Mouse (Mus musculus): ENCODE results near the gene Lpin1. TPM values are rescaled to one million over a fixed set of nuclear protein-coding genes. Genes with fewer than 3 reads are reported as not detected.
A peak's percentile ranks its signal among the peaks of the same experiment; 100 is the strongest.

The Lpin1 gene
- polyA plus RNA-seq, 1 experiment from 2014 or later = 5.7 TPM

DNA sequence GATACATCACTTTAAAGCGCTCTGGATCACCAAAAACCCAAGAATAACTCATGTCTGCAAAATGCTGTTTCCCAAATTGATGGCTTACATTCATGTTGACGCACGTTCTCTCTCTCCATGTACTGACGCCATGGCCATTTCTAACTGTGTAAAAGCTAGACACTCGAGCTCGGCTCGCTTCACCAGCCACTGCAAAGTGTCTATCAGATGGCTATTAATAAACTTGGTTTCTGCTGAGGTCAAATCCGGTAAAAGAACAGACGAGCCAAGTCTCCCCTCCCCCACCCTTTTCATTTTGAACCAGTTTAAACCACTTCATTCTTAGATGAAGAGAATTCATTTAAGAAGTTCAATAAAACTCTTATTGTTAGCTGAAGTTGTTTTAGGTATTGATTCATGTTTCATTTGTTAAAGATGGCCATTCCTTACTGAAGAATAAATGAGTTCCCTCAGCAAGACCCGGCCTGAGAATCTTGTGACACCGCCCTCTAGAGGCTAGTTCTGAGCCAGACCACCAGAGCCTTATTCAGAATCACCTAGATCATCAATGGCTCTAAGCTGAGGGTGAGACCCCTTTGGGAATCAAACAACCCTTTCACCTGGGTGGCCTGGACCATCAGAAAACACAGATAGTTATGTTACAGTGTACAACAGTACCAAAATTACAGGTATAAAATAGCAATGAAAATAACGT is 28.5 kb upstream of the Lpin1 start:
- Histone ChIP-seq H3K9ac (no peak overlapping the region), H3K4me1 (peaks cover 7% of the 10 kb centered on the region), H3K36me3 (no peaks in the 10 kb centered on the region), H3K27me3 (no peaks in the 10 kb centered on the region), H3K4me3 (no peak overlapping the region), H3K9me3 (no peaks in the 10 kb centered on the region), H3K27ac (no peak overlapping the region), H3K4me2 (no peak overlapping the region)
- 67% methylated on average over 12 of the region's 12 CpGs for WGBS
- ATAC-seq (ENCODE audit: insufficient number of reproducible peaks, low FRiP score, low TSS enrichment, low read depth) = no peak

DNA sequence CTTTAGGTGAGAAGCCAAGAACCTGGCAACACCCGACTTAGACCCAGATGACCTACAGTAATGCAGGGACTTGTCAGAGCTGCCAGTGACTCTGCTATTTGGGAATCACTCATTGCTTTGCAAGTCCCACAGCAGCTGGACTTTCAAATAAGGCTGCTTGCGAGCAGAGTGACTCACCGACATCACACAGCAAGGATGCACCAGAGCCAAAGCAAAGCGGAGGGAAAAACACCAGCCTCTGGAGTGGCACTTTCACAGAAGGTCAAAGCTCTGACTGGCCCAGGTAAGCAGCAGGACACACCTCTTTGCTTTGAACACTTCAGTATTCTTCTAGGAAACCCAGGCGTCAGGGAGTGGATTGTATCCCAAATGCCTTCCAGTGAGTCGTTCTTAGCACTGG is 25.1 kb upstream of the Lpin1 start:
- Histone ChIP-seq H3K4me2 (no peak overlapping the region), H3K4me1 (no peaks in the 10 kb centered on the region), H3K36me3 (no peaks in the 10 kb centered on the region), H3K4me3 (no peak overlapping the region), H3K9ac (no peak overlapping the region), H3K9me3 (no peaks in the 10 kb centered on the region), H3K27me3 (no peaks in the 10 kb centered on the region), H3K27ac (no peak overlapping the region)
- WGBS = 69% methylated on average over 6 of the region's 6 CpGs
- ATAC-seq (ENCODE audit: insufficient number of reproducible peaks, low FRiP score, low TSS enrichment, low read depth) = no peak

DNA sequence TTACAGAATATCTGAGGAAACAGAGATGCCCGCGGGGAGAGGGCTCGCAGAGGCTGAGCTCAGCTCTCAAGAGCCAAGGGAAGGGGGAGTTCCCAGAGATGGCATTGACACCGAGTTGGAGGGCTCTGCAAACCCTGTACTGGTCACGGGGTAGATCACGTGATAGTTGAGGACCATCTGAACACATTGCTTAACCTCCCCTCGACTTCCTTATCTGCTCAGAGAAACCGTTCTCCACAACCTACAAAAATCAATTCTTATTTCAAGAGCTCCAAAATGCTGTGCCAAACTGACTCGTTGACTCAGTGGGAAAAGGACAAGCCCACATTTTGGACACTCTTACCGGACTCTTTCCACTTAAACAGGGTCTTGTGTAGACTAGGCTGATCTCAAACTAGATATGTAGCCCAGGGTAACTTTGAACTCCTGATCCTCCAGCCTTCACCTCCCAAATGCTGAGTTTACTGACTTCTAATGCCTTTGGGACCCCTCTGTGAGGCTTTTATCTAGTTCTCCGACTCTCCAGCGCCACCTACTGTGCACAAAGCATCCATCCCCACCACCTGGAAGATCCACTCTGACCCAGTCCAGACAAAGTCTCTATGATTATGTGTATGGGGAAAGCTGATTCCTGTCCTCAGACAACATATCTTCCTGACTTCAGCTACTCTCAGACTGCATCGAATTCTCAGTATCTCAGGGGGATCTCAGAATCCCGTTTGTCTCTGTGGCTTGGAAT is 23.5 kb upstream of the Lpin1 start:
- Histone ChIP-seq H3K4me3 (no peak overlapping the region), H3K9me3 (no peaks in the 10 kb centered on the region), H3K4me1 (no peaks in the 10 kb centered on the region), H3K27me3 (no peaks in the 10 kb centered on the region), H3K4me2 (no peak overlapping the region), H3K9ac (no peak overlapping the region), H3K36me3 (no peaks in the 10 kb centered on the region), H3K27ac (no peak overlapping the region)
- 60% methylated on average over 14 of the region's 14 CpGs for WGBS
- ATAC-seq (ENCODE audit: insufficient number of reproducible peaks, low FRiP score, low TSS enrichment, low read depth) = no peak

DNA sequence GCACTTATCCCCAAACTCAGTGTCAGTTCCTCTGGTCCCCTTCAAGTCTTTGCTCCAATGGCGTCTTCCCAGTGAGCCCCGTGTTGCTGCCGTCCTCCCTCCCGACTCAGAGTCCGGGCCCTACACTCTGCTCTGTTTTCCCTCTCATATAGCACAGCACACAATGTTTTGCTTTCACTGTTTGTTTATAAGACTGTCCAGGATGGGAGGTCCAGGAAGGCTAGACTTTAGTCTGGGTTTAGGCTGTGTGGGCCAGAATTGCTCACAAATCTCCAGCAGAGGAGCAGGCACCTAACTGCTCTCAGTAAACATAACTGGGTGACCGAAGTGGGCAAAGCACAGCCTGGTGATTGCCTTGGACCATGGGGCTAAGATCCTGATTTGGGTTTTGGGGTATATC is 22.5 kb upstream of the Lpin1 start:
- no peak overlapping the region for H3K4me3 ChIP-seq
- no peaks in the 10 kb centered on the region for H3K36me3 ChIP-seq
- H3K9me3 ChIP-seq = no peaks in the 10 kb centered on the region
- H3K27ac ChIP-seq = no peak overlapping the region
- H3K4me1 ChIP-seq = no peaks in the 10 kb centered on the region
- no peaks in the 10 kb centered on the region for H3K27me3 ChIP-seq
- H3K9ac ChIP-seq = no peak overlapping the region
- ATAC-seq (ENCODE audit: insufficient number of reproducible peaks, low FRiP score, low TSS enrichment, low read depth) = no peak
- no peak overlapping the region for H3K4me2 ChIP-seq
- 82% methylated on average over 6 of the region's 6 CpGs for WGBS

DNA sequence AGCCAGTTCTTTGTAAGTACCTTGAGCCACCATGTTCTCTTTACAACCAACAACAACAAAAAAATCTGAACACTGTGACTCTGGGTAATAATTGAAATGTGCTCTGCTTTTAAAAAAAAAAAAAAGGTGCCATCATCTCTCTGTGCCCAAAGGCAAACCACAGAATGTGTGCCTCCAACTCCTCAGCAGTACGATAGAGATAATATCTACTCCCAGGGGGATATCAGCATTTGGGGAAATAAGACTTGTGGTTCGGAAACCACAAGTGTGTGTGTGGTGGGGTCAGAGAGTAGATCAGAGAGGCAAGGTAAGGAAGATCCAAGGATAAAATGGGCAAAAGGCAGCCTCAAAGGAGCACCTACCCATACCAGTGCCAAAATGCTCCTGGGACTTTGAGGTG is 20.7 kb upstream of the Lpin1 start:
- Histone ChIP-seq H3K27ac (no peak overlapping the region), H3K27me3 (no peaks in the 10 kb centered on the region), H3K9ac (no peak overlapping the region), H3K4me1 (no peaks in the 10 kb centered on the region), H3K36me3 (no peaks in the 10 kb centered on the region), H3K4me3 (no peak overlapping the region), H3K4me2 (no peak overlapping the region), H3K9me3 (no peaks in the 10 kb centered on the region)
- no peak for ATAC-seq (ENCODE audit: insufficient number of reproducible peaks, low FRiP score, low TSS enrichment, low read depth)
- 63% methylated on average over 2 of the region's 2 CpGs for WGBS

DNA sequence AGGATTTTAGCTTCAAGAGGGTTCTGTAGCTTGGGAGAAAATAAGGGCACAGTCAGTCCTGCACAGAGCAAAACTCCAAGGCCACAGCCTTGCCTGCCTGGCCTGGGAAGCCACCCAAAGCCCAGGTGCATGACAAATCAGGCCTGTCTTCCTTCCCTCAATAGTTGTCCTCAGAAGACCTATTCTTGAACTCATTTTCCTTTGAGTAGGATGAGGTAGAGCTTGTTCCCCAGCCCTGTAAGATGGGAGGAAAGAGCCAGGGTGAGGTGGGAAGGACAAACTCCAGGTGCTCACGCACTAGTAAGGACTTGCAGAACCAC is 20.1 kb upstream of the Lpin1 start:
- ATAC-seq (ENCODE audit: insufficient number of reproducible peaks, low FRiP score, low TSS enrichment, low read depth) = no peak
- 82% methylated on average over 1 of the region's 1 CpGs for WGBS
- no peak overlapping the region for H3K27ac ChIP-seq
- no peaks in the 10 kb centered on the region for H3K4me1 ChIP-seq
- no peak overlapping the region for H3K4me3 ChIP-seq
- H3K27me3 ChIP-seq = no peaks in the 10 kb centered on the region
- no peak overlapping the region for H3K9ac ChIP-seq
- H3K4me2 ChIP-seq = no peak overlapping the region
- no peaks in the 10 kb centered on the region for H3K36me3 ChIP-seq
- H3K9me3 ChIP-seq = no peaks in the 10 kb centered on the region

DNA sequence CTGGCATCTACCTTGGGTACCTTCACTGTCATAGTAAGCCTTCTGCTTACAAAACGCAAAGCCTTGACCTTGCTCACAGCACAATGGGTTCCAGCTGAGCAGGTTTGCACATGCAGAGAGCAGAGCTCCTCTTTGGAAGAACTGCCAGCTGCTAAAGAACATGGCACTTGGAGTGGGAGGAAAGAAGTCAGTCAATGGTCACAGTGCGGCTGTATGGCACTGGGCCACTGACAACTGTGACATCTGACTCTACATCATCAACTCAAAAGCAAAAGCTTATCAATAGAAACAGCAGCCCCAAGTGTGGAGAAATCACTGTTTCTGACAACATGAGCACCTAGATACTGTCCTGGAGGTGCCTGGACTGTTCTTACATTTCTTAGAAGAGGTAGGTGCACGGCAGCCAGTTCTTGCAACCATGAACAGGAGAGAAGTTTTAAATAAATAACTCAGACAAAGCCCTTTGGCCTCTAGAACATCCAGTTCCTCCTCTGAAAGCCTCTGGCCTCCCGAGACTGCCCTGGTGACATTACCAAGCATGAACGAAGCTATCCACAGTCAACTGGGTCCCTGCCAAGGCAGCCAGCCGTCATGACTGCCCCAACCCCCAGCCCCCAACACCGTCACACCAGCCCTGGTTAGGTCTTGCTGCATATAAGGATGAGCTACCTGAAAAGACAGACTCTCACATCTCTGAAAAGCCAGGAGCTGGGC is 19.5 kb upstream of the Lpin1 start:
- Histone ChIP-seq H3K9me3 (no peaks in the 10 kb centered on the region), H3K4me2 (no peak overlapping the region), H3K36me3 (no peaks in the 10 kb centered on the region), H3K27me3 (no peaks in the 10 kb centered on the region), H3K9ac (no peak overlapping the region), H3K4me3 (no peak overlapping the region), H3K27ac (no peak overlapping the region), H3K4me1 (no peaks in the 10 kb centered on the region)
- WGBS = 67% methylated on average over 7 of the region's 7 CpGs
- ATAC-seq (ENCODE audit: insufficient number of reproducible peaks, low FRiP score, low TSS enrichment, low read depth) = no peak

DNA sequence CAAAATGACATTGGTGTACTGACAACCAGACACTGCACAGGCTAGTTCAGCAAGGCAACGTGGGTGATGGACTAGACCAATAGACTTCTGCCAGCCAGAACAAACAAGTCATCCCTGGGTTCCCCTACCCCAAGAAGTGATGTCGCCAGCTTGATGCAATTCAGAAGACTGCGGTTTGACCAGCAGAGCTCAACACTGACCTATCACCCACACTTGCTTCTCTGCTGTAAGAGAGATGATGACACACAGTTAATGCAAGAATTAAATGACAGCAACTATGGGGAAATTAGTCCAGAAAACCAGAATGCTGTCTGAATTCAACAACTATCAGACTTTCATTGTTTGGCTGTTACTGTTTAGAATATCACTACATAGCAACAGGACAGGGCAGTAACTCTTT is 9.5 kb upstream of the Lpin1 start:
- no peak for ATAC-seq (ENCODE audit: insufficient number of reproducible peaks, low FRiP score, low TSS enrichment, low read depth)
- 86% methylated on average over 3 of the region's 3 CpGs for WGBS

DNA sequence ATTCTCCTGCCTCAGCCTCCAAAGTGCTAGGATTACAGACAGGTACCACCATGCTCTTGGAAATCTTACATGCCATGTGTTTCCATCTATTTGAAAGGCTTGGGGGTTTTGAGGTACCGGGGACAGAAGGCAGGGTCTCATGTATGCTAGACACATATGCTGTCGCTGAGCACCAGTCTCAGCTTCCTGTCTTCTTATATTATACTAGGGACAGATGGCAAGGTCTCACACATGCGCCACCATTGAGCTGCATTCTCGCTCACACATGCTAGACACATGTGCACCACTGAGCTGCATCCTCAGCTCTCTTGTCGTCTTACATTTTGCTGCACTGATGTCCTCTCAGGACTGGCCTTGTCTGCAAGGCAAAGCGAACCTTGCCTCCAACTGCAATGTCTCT is 8.7 kb upstream of the Lpin1 start:
- H3K36me3 ChIP-seq = no peaks in the 10 kb centered on the region
- peaks cover 11% of the 10 kb centered on the region for H3K4me1 ChIP-seq
- no peak overlapping the region for H3K4me2 ChIP-seq
- no peak overlapping the region for H3K9ac ChIP-seq
- 68% methylated on average over 6 of the region's 6 CpGs for WGBS
- H3K9me3 ChIP-seq = no peaks in the 10 kb centered on the region
- H3K27ac ChIP-seq = peak overlapping the region; percentile 6; the same call in 1 of the 2 replicates
- H3K27me3 ChIP-seq = no peaks in the 10 kb centered on the region
- no peak for ATAC-seq (ENCODE audit: insufficient number of reproducible peaks, low FRiP score, low TSS enrichment, low read depth)
- H3K4me3 ChIP-seq = no peak overlapping the region

More for the DNA sequence above, 9.5 kb upstream of the Lpin1 start:
- no peak overlapping the region for H3K27ac ChIP-seq
- H3K4me2 ChIP-seq = no peak overlapping the region
- no peaks in the 10 kb centered on the region for H3K9me3 ChIP-seq
- H3K4me3 ChIP-seq = no peak overlapping the region
- H3K4me1 ChIP-seq = peaks cover 11% of the 10 kb centered on the region
- no peaks in the 10 kb centered on the region for H3K36me3 ChIP-seq
- no peak overlapping the region for H3K9ac ChIP-seq
- no peaks in the 10 kb centered on the region for H3K27me3 ChIP-seq

DNA sequence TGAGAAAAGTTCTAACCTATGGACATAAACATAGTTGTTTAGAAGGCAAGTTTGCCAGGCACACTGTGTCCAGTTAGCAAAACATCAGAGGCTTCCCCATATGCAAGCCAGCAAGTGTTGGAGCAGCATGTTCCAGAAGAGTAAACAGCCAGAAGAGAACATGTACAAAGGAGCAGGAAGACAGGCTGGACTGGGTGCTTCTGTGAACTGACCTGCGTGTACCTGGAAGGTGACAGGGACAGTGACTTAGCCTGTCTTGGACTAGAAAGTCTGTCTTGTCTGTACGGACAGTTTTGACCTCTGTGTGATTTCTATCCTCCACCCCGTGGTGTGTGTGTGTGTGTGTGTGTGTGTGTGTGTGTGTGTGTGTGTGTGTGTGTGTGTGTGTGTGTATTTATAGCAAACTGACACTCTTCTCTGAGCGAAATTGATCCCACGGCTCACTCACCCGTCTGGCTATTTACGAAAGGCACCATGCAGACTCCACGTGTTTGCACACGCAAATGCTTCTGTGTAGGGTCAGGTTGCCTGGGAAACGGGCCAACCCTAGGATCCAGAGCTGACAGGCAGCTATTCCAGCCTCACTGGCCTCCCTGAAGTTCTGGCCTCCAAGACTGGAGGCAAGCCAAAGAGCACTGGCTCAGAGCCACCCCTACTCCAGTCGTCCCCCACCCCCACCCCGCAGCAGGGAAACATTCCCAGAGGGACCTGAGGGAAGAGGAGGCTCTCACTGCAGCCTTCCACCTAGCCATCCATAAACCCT is 7.9 kb upstream of the Lpin1 start:
- H3K27ac ChIP-seq = 0 out of 2 replicates have a peak overlapping the region, but pooled peaks have one; percentile 6

DNA sequence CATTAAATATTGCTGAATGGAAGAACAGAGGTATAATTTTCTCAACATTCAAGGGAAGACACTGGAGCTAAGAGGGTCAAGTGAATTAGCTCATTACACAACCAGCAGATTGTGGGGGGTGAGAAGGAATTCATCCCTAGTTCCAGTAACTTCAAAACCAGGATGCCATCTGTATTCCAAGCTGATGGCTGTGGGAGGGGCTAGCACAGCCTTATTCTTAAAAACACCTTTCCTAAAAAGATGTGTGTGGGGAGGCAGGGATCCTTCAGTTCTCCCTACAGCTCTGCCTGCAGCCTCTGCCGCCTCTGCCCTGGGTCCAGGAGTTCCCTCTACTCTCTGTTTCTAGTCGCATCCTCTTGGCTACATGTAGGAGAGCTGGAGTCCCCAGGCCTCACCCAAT is 5.0 kb upstream of the Lpin1 start:
- Histone ChIP-seq H3K4me1 (peaks cover 11% of the 10 kb centered on the region), H3K9me3 (no peaks in the 10 kb centered on the region), H3K4me2 (no peak overlapping the region), H3K4me3 (no peak overlapping the region), H3K27ac (no peak overlapping the region), H3K36me3 (no peaks in the 10 kb centered on the region), H3K9ac (no peak overlapping the region), H3K27me3 (no peaks in the 10 kb centered on the region)
- WGBS = 84% methylated on average over 2 of the region's 2 CpGs
- ATAC-seq (ENCODE audit: insufficient number of reproducible peaks, low FRiP score, low TSS enrichment, low read depth) = no peak

More for the DNA sequence above, 7.9 kb upstream of the Lpin1 start:
- no peaks in the 10 kb centered on the region for H3K9me3 ChIP-seq
- peak; percentile 53; the same call in 1 of the 2 replicates for ATAC-seq (ENCODE audit: insufficient number of reproducible peaks, low FRiP score, low TSS enrichment, low read depth)
- H3K9ac ChIP-seq = no peak overlapping the region
- peaks cover 11% of the 10 kb centered on the region for H3K4me1 ChIP-seq
- no peaks in the 10 kb centered on the region for H3K36me3 ChIP-seq
- H3K4me3 ChIP-seq = no peak overlapping the region
- H3K27me3 ChIP-seq = no peaks in the 10 kb centered on the region
- WGBS = 15% methylated on average over 12 of the region's 12 CpGs
- H3K4me2 ChIP-seq = no peak overlapping the region

DNA sequence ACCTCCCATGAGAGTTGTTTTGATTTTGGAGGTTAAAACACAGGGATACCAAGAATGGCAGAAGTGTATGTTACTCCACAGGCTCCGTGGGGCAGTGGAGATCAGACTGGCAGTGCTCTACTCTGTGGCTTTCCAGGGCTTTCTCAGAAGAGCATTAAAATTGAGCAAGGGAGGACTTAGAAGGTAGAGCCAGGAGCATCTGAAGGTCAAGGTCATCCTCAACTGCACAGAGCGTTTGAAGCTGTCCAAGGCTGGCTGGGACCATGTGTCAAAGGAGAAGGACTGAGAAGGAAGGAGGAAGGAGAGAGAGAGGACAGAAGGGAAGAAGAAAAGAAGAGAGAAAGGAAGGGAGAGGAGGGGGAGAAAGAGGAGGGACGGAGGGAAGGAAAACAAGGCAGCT is 3.8 kb upstream of the Lpin1 start:
- Histone ChIP-seq H3K4me2 (no peak overlapping the region), H3K36me3 (no peaks in the 10 kb centered on the region), H3K4me3 (no peak overlapping the region), H3K27me3 (no peaks in the 10 kb centered on the region), H3K27ac (no peak overlapping the region), H3K4me1 (peaks cover 9% of the 10 kb centered on the region), H3K9me3 (no peaks in the 10 kb centered on the region), H3K9ac (no peak overlapping the region)
- ATAC-seq (ENCODE audit: insufficient number of reproducible peaks, low FRiP score, low TSS enrichment, low read depth) = no peak
- 65% methylated on average over 3 of the region's 3 CpGs for WGBS

Measured in limb, embryonic 15.5 days (tissue).